Mouse (Mus musculus) mesoderm, embryonic 11.5 days (tissue): ENCODE results near the gene Shq1.

Experiments
- DNase-seq: peaks from one replicate; pipeline ENCODE4 v3.0.0-alpha.2; 2012; ENCODE audit warnings: low read depth, low spot score

The Shq1 gene

GRCm38 (mm10) chr6:100668858-100669257 lies 2.1 kb downstream of the Shq1 start:
- DNase-seq: no peak

- no peak for DNase-seq
Observed at GRCm38 (mm10) chr6:100667644-100668043, 3.3 kb downstream of the Shq1 start.

- no peak for DNase-seq
Observed at GRCm38 (mm10) chr6:100662224-100662623, 8.7 kb downstream of the Shq1 start.

- DNase-seq: no peak
Observed at GRCm38 (mm10) chr6:100660395-100660794, 10.6 kb downstream of the Shq1 start.

- no peak for DNase-seq
Observed at GRCm38 (mm10) chr6:100652535-100652934, 18.4 kb downstream of the Shq1 start.

GRCm38 (mm10) chr6:100647196-100647595 lies 23.8 kb downstream of the Shq1 start:
- DNase-seq: no peak

- DNase-seq: peak; percentile 68
Observed at GRCm38 (mm10) chr6:100645469-100646201, 25.3 kb downstream of the Shq1 start.

GRCm38 (mm10) chr6:100644631-100645030 lies 26.3 kb downstream of the Shq1 start:
- DNase-seq: no peak

- no peak for DNase-seq
Observed at GRCm38 (mm10) chr6:100642786-100643185, 28.2 kb downstream of the Shq1 start.

GRCm38 (mm10) chr6:100640591-100640990 lies 30.4 kb downstream of the Shq1 start:
- DNase-seq: no peak

- DNase-seq: no peak
Observed at GRCm38 (mm10) chr6:100629086-100629485, 41.9 kb downstream of the Shq1 start.

GRCm38 (mm10) chr6:100628223-100628622 lies 42.7 kb downstream of the Shq1 start:
- no peak for DNase-seq

GRCm38 (mm10) chr6:100623922-100624321 lies 47.0 kb downstream of the Shq1 start:
- no peak for DNase-seq

- DNase-seq: no peak
Observed at GRCm38 (mm10) chr6:100622861-100623507, 48.0 kb downstream of the Shq1 start.

GRCm38 (mm10) chr6:100620411-100620810 lies 50.5 kb downstream of the Shq1 start:
- no peak for DNase-seq

- DNase-seq: no peak
Observed at GRCm38 (mm10) chr6:100619309-100619708, 51.6 kb downstream of the Shq1 start.

GRCm38 (mm10) chr6:100616133-100616532 lies 54.8 kb downstream of the Shq1 start:
- no peak for DNase-seq

GRCm38 (mm10) chr6:100613593-100614267 lies 57.2 kb downstream of the Shq1 start:
- DNase-seq: peak; percentile 28

- no peak for DNase-seq
Observed at GRCm38 (mm10) chr6:100610897-100611575, 59.9 kb downstream of the Shq1 start.

GRCm38 (mm10) chr6:100610182-100610581 lies 60.8 kb downstream of the Shq1 start:
- no peak for DNase-seq

- no peak for DNase-seq
Observed at GRCm38 (mm10) chr6:100609256-100609655, 61.7 kb downstream of the Shq1 start.

GRCm38 (mm10) chr6:100608429-100608828 lies 62.5 kb downstream of the Shq1 start:
- DNase-seq: peak; percentile 34
